Mouse (Mus musculus) olfactory bulb, adult 2 months (tissue): ENCODE measurements around the gene Slc35b2. TPM values are rescaled to one million over a fixed set of nuclear protein-coding genes. Genes with fewer than 3 reads are reported as not detected.

Experiments
- H3K27ac ChIP-seq: fragments of 200-500 bp; 2 replicates; pipeline ENCODE4 v1.5.1; 2012; ENCODE audit warnings: low read depth, low read length; ENCODE audit not compliant: insufficient read depth
- H3K4me1 ChIP-seq: fragments of 200-500 bp; 2 replicates; pipeline ENCODE4 v1.6.1; 2012; ENCODE audit warnings: low read length; ENCODE audit not compliant: control insufficient read depth, insufficient read depth
- H3K4me3 ChIP-seq: fragments of 200-500 bp; 2 replicates; pipeline ENCODE4 v1.5.1; 2012; ENCODE audit warnings: mild to moderate bottlenecking, low read depth, low read length, moderate library complexity; ENCODE audit not compliant: insufficient read depth
- CTCF ChIP-seq: fragments of 200-500 bp; IDR thresholded peaks from 2 replicates; pipeline ENCODE4 v1.5.1; 2012; ENCODE audit warnings: low read depth, mild to moderate bottlenecking, low read length, moderate library complexity; ENCODE audit not compliant: insufficient read depth
- POLR2A ChIP-seq: fragments of 200-500 bp; IDR thresholded peaks from 2 replicates; pipeline ENCODE4 v1.6.1; 2012; ENCODE audit warnings: mild to moderate bottlenecking, low read depth, low read length, moderate library complexity; ENCODE audit not compliant: insufficient read depth
- WGBS: fragments of 180-500 bp; shearing (Covaris S2); methylation state at CpG from one replicate; pipeline ENCODE4 v1.1.7; 2018; 5-methylcytosine and 5-hydroxymethylcytosine counted together
- polyA plus RNA-seq: library from polyadenylated mRNA; stranded (reverse); fragments of >200 nt; gene quantifications from 2 replicates; pipeline ENCODE4 v1.2.4, GENCODE M21; 2012; ENCODE audit warnings: low replicate concordance; ENCODE audit not compliant: missing spikeins, insufficient read depth, insufficient read length

Slc35b2 gene
- polyA plus RNA-seq, 1 experiment: not detected

DNA sequence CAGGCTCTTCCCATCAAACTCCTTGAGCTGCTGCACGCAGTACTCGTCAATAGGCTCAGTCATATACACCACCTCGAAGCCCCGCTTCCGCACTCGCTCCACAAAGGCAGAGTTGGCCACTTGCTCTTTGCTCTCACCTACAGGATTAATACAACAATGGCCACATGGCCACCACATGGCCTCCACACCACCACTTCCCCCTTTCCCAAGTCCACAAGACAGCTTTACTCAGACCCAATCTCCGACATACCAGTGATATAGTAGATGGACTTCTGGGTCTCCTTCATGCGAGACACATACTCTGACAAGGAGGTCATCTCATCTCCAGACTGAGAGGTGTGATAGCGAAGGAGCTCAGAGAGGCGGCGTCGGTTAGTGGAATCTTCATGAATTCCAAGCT is 5.3 kb downstream of the Slc35b2 start:
- Histone ChIP-seq H3K4me1 (peaks cover 15% of the 10 kb centered on the region), H3K27ac (no peak overlapping the region), H3K4me3 (no peak overlapping the region)
- 82% methylated on average over 12 of the region's 12 CpGs for WGBS
- TF ChIP-seq POLR2A (no peak), CTCF (no peak)

DNA sequence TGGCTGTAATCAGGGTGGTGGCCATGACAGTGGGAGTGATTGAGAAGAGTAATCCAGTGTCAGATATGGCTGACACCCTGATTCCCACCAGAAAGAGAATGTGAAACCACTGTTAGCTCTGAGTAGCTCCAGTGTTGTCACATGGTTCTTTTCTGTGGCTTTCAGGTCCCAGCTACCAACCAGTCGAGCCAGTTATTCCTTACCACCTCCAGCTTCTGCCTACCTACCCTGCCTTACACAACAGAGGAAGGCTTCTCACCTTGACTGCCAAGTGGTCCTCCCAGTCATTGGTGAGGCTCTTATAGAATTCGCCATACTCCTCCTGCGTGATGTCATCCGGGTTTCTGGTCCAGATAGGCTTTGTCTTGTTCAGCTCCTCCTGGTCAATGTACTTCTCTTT is 6.3 kb downstream of the Slc35b2 start:
- Histone ChIP-seq H3K27ac (no peak overlapping the region), H3K4me1 (peaks cover 11% of the 10 kb centered on the region), H3K4me3 (no peak overlapping the region)
- 74% methylated on average over 4 of the region's 4 CpGs for WGBS
- TF ChIP-seq CTCF (no peak), POLR2A (no peak)

DNA sequence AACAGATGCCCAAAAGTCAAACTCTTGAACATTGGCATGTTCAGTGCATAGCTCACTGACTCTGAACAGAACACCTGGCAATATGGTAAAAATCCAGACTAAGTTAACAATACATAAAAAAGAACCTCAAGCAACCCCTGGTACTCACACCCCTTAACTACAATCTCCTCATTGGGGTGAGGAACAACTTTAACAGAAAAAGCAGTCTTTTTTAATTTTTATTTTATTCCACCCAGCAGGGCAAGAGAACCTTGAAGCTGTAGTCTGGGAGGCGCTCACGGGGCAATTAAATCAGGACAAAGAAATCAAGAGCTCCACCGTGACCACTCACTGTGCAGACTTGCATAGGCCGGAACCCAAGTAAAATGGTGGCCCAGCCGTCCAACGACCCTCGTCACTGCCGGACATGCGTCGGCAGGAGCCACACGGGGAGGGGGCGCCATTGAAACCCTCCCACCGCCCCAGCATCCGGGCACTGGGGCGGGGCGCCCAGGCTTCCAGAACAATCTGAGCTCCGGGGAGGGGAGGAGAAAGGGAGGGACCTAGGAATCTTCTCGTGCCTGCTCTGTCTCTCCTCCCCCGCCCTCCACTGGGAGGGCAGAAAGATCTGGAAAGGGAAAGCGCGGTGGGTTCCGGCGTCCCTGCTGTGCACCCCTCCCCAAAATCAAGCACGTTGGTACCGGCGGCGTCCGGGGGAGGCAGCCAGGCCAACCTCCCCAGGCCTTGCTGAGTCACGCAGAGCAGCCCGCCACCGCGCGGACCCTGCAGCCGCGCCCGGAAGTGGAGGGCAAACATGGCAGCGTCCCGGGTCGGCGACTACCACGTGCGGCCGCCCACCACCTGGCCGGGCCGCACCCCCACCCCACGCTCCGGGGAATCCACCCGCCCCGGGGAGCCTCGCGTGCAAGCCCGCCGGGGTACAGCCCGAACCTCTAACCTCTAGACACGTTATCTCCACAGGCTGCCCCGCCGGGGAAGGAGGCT is 8.7 kb downstream of the Slc35b2 start:
- under 1% methylated on average over 57 of the region's 57 CpGs for WGBS
- TF ChIP-seq CTCF: no peak
- no peak; the same call in 1 of the 2 replicates for TF ChIP-seq POLR2A
- Histone ChIP-seq H3K4me1 (peaks cover 12% of the 10 kb centered on the region), H3K27ac (peak overlapping the region; percentile 99), H3K4me3 (peak overlapping the region; percentile 96)

DNA sequence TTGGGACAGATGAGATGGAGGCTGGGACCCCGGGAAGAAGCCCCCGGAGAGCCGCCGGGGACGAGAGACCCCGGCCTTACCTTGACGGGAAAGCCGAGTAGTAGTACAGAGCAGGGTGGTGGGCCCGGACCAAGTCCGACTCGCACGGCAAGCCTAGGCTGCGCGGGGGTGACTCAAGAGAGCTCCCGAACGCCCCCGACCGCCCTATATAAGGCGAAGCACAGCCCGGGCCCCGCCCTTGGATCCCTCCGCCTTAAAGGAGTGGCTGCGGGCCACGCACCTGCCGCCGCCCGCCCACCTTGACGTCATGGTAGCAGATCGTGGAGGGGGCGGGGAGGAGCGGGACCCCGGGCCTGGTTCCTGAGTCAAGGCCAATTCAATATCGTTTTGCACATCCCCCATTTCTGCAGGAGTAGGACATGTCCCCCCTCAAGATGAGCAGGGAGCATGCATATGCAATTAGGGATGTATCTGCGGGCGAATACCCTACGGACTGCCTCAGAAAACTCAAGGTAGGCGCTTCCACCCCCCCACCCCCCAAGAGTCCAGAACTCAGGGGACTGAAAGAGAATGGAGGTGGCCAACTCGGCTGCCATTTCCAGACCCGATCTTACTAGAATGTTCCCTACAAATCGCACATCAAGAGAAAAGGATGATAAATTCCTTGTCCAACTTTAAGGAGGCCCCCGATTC is 9.6 kb downstream of the Slc35b2 start, which contains the start of gene Hsp90ab1:
Gene Hsp90ab1, minus strand, starts transcription at position 185 of the 693 bp plus-strand sequence.
- Histone ChIP-seq H3K27ac (peak within 1 kb of the TSS; percentile 100), H3K4me3 (peak within 1 kb of the TSS; percentile 96), H3K4me1 (peaks cover 12% of the 10 kb centered on the region)
- under 1% methylated on average over 41 of the region's 41 CpGs for WGBS
- TF ChIP-seq POLR2A (peak; percentile 95), CTCF (no peak)

DNA sequence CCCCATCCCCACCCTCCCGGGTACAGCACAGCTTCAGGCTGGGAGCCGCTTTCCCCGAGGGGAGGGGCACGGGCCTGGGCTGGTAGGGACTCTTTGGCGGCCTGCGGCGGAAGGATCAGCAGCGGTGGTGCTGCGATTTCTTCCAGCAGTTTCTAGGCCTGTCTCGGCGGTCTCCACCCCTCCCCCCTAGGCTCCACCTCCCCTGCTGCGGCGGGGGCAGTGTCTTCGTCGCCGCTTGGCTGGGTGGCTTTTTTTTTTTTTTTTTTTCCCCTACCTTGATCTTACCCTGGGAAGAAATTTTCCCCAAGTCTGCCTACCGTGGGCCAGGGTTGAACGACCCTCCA is 10.1 kb downstream of the Slc35b2 start:
- peaks cover 12% of the 10 kb centered on the region for H3K4me1 ChIP-seq
- peak overlapping the region; percentile 100 for H3K27ac ChIP-seq
- peak overlapping the region; percentile 96 for H3K4me3 ChIP-seq
- WGBS: 0% methylated on average over 18 of the region's 18 CpGs
- TF ChIP-seq CTCF (no peak), POLR2A (no peak; the same call in 1 of the 2 replicates)

DNA sequence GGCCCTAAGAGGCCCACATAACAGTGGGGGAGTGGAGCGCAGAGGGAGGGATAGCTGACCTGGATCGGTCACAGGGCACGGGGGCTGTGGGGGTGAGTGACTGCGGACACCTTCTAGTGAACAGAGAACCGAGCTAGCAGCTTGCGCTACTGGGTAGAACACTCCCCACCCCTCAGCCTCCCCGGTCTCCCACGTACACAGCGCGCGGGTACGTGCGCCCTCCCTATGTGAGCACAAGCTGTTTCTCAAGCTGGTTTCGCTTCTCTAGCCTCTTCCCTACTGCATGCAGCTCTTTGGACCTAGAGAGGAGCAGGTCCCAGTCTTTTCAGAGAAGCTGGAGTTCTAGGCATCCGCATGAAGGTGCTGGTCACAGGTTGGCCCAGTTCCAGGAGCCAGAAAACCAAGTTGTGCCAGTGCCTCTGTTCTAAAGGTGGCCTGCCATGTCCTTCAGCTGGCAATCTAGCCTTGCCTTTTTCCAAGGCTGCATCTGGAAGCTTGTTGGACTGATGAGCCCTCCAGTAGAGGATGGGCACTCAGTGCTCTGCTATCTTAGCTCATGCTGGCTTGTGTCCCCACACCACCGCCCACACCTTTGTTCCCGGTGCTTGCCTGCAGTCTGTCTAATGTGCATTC is 10.6 kb downstream of the Slc35b2 start:
- peak; percentile 45 for TF ChIP-seq POLR2A
- no peak for TF ChIP-seq CTCF
- Histone ChIP-seq H3K27ac (peak overlapping the region; percentile 100), H3K4me3 (peak overlapping the region; percentile 96), H3K4me1 (peaks cover 12% of the 10 kb centered on the region)
- 1% methylated on average over 17 of the region's 17 CpGs for WGBS

DNA sequence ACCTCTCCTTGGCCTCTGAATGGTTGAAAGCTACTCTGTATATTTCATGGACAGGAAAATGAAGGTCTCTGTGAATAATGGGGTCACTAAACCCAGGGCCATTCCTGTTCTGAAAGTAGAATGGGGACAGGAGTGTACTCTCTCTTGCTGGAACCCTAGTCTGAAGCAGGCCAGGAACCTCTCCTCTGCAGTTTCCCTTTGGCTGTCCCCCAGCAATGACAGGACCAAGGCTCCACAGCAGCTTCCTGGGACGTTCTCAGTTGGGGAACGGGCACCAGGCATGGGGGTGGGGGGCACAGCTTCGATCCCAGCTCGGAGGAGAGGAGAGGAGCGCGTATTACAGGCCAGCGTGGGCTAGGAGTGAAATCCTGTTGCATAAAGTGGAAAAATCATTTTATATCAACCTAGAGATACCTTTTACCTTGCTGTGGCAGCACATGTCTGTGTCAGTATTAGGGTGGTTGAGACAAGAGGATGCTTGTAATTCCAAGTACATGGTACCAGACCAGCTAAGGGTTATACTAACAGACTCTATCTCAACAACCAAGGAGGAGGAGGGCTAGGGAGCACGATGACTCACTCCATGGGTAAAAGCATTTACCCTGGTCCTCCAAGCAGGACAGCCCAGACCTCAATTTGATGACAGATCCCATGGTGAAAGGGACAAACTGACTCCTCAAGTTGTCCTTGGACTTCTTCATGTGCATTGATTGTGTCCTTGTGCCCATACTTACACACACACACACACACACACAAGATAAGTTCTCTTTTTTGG is 11.6 kb downstream of the Slc35b2 start:
- Histone ChIP-seq H3K4me1 (peaks cover 9% of the 10 kb centered on the region), H3K27ac (peak overlapping the region; percentile 100), H3K4me3 (no peak overlapping the region)
- TF ChIP-seq POLR2A: no peak
- no peak for TF ChIP-seq CTCF
- 85% methylated on average over 8 of the region's 8 CpGs for WGBS

DNA sequence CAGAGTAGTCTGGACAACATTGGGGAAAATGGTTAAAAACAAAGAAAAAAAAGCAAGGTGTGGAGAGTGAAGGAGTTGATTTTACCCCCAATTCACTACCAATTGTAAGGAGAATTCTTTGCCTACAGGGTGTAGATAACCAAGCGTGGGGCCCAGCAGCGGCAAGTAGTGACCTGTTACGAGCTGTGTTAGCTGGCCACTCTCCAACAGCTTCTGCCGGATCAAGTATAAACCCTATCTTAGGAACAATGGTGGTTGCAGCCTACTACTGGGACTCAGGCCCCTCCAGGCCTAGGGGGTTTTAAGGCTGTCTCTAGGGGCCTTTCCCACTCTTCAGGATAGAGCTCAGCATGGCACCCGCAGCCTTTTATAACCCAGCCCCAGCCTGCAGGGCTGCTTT is 14.6 kb downstream of the Slc35b2 start:
- Histone ChIP-seq H3K4me1 (peaks cover 12% of the 10 kb centered on the region), H3K4me3 (no peak overlapping the region), H3K27ac (no peak overlapping the region)
- WGBS: 67% methylated on average over 5 of the region's 5 CpGs
- no peak for TF ChIP-seq CTCF
- TF ChIP-seq POLR2A: no peak
